Mouse (Mus musculus) myocyte (in vitro differentiated cells): Measurements from ENCODE around the gene Vinac1.

ENCODE experiments used
- CEBPB ChIP-seq: IDR thresholded peaks from 2 replicates; pipeline ENCODE4 v1.6.1; 2011; ENCODE audit warnings: mild to moderate bottlenecking, moderate library complexity; ENCODE audit not compliant: poor library complexity, insufficient read depth, severe bottlenecking
- E2F4 ChIP-seq: IDR thresholded peaks from one replicate; pipeline ENCODE4 v1.6.1; 2011; ENCODE audit warnings: mild to moderate bottlenecking, control low read depth, moderate library complexity; ENCODE audit not compliant: insufficient read depth
- MAX ChIP-seq: IDR thresholded peaks from one replicate; pipeline ENCODE4 v1.6.1; 2011; ENCODE audit warnings: low read depth, mild to moderate bottlenecking, control low read depth
- MYOD1 ChIP-seq, 3 experiments: IDR thresholded peaks; one replicate each; pipeline ENCODE4 v1.6.1; 2011; ENCODE audit warnings: control low read depth in 2 of 3, low read depth in 2 of 3, mild to moderate bottlenecking in 2 of 3, moderate library complexity in 1 of 3; ENCODE audit not compliant: insufficient read length in 2 of 3, control insufficient read depth in 1 of 3
- MYOG ChIP-seq, 3 experiments: IDR thresholded peaks; one replicate each; pipeline ENCODE4 v1.6.1; 2011; ENCODE audit warnings: control low read depth in 2 of 3, low read depth in 2 of 3, mild to moderate bottlenecking in 2 of 3; ENCODE audit not compliant: insufficient read length in 2 of 3, control insufficient read depth in 1 of 3, insufficient read depth in 1 of 3
- POLR2A ChIP-seq: IDR thresholded peaks from one replicate; pipeline ENCODE4 v1.6.1; 2011; ENCODE audit warnings: low read depth, mild to moderate bottlenecking, control low read depth, moderate library complexity; ENCODE audit not compliant: insufficient read length
- POLR2AphosphoS2 ChIP-seq: IDR thresholded peaks from one replicate; pipeline ENCODE4 v1.6.1; 2011; ENCODE audit warnings: low read depth, control low read depth; ENCODE audit not compliant: insufficient read length
- REST ChIP-seq: IDR thresholded peaks from one replicate; pipeline ENCODE4 v1.6.1; 2011; ENCODE audit warnings: mild to moderate bottlenecking, control low read depth, moderate library complexity; ENCODE audit not compliant: insufficient read depth, insufficient read length
- TCF12 ChIP-seq: IDR thresholded peaks from one replicate; pipeline ENCODE4 v1.6.1; 2011; ENCODE audit warnings: mild to moderate bottlenecking, control low read depth; ENCODE audit not compliant: poor library complexity, insufficient read depth, severe bottlenecking

DNA sequence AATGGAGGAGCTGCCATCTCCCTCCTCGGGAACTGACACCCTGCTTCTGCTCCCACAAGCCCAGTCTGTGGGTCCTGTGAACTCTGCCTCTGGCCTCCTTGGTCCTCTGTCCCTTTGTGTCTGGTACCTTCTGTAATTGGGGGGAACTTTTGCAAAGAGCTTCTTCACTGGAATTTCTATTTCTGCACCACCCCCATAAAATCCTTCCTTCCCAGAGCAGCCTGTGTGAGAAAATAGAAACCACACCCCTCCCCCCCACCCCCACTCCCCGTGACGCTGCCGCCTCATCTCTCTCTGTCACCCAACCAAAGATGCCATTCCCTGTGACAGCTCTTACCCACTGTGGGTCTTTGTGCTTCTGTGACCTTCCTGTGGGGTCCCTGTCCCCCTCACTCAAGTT lies 42.4 kb upstream of the Vinac1 start:
- TF ChIP-seq POLR2A (no peak), TCF12 (no peak), MAX (no peak), MYOG (IDR thresholded peaks at IDR 0.05; ENCODE audit: control insufficient read depth in 1 of 3, insufficient read depth in 1 of 3, insufficient read length in 2 of 3, low read depth in 2 of 3) (no peak), MYOD1 (IDR thresholded peaks at IDR 0.05; ENCODE audit: control insufficient read depth in 1 of 3, insufficient read length in 2 of 3, low read depth in 2 of 3) (no peak), POLR2AphosphoS2 (no peak), CEBPB (no peak), REST (no peak), E2F4 (no peak)
